Mouse (Mus musculus) cerebellum, adult 2 months (tissue): ENCODE data around the gene Tpst2. TPM values are rescaled to one million over a fixed set of nuclear protein-coding genes. Genes with fewer than 3 reads are reported as not detected.

Experiments used
- DNase-seq, 2 experiments: peaks; one replicate each; pipeline ENCODE4 v3.0.0; 2021
- H3K27ac ChIP-seq: fragments of 200-500 bp; 2 replicates; pipeline ENCODE4 v1.5.1; 2012; ENCODE audit warnings: low read length, control low read depth, inconsistent platforms; ENCODE audit not compliant: insufficient read depth
- H3K27me3 ChIP-seq: fragments of 200-500 bp; 2 replicates; pipeline ENCODE4 v1.6.1; 2012; ENCODE audit warnings: inconsistent platforms, mild to moderate bottlenecking, low read length, moderate library complexity; ENCODE audit not compliant: control insufficient read depth, insufficient read depth
- H3K4me1 ChIP-seq: fragments of 200-500 bp; 2 replicates; pipeline ENCODE4 v1.6.1; 2011; ENCODE audit warnings: low read length; ENCODE audit not compliant: control insufficient read depth, insufficient read depth
- H3K4me3 ChIP-seq: fragments of 200-500 bp; replicated peaks from 2 replicates; pipeline ENCODE3; 2011; ENCODE audit warnings: mild to moderate bottlenecking, low read depth, low read length, control low read depth; ENCODE audit not compliant: insufficient read depth
- CTCF ChIP-seq: fragments of 200-500 bp; IDR thresholded peaks from 2 replicates; pipeline ENCODE4 v1.5.1; 2011; ENCODE audit warnings: low read depth, mild to moderate bottlenecking, control low read depth, low read length, moderate library complexity, borderline replicate concordance; ENCODE audit not compliant: insufficient read depth
- POLR2A ChIP-seq: fragments of 200-500 bp; IDR thresholded peaks from 2 replicates; pipeline ENCODE4 v1.6.1; 2011; ENCODE audit warnings: low read length, control low read depth, borderline replicate concordance; ENCODE audit not compliant: insufficient read depth
- WGBS: fragments of 180-500 bp; shearing (Covaris S2); methylation state at CpG from one replicate; pipeline ENCODE4 v1.1.7; 2018; 5-methylcytosine and 5-hydroxymethylcytosine counted together
- polyA plus RNA-seq: library from polyadenylated mRNA; depleted of rRNA; stranded (reverse); fragments of >200 nt; gene quantifications from 2 replicates; pipeline ENCODE4 v1.2.3, GENCODE M21; 2012

Gene Tpst2
- polyA plus RNA-seq, 1 experiment = 30.3 TPM

DNA sequence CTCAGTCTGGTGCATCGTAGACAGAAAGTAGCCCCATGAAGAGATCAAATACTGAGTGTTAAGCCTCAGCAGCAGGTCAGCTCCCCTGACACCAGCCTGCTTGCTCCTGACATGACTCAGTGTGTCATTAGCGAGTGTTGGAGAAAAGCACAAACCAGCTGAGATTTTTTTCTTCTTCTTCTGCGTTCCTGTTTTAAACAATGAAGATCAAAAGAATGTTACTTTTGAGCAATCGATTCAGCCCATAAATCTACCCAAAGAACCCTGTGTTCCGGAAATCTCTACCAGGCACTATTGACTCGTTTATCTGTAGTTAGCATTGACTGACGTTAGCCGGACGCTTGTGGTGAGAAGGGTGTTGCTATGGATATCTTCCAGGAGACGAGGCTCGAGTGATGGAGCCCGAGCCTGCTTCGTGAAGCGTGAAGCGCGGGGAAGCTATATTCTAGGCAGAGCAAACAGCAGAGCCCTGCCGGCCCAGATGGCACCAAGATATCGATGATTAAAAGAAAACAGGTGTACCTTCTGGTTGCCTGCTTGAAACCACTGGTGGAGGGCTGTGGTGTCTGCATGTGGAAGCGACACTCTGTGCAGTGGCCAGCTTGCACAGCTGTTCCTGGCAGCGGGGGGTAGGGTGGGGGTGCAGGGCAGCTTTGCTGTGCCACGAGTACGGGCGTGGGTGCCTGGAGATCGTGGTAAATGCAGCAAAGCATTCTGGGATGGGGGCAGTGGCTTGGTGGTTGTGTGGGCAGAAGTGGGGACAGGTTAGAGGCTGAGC lies 5.5 kb upstream of the Tpst2 start:
- no peak overlapping the region for H3K4me3 ChIP-seq
- no peak overlapping the region for H3K27ac ChIP-seq
- DNase-seq = no peak
- H3K27me3 ChIP-seq = no peaks in the 10 kb centered on the region
- WGBS = 19% methylated on average over 24 of the region's 24 CpGs
- peaks cover 8% of the 10 kb centered on the region for H3K4me1 ChIP-seq
- no peak for TF ChIP-seq POLR2A
- no peak for TF ChIP-seq CTCF

DNA sequence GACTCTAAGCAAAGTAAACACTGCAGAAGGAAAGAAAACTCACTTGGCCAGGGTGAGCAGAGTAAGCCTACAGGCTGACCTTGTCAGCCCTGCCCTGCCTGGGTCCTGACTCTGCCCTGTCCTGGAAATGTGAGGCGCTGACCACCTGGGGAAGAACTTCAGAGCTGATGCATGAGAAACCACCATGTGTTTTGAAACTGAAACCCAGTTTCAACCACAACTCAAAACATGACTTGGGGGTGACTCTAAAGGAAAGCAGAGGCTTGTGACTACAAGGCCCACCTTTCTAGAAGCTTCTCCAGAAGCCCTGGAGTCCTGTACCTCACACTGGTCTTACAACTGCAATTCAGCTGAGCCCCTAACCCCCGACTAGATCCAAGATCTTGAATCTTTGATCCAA lies 3.6 kb upstream of the Tpst2 start:
- Histone ChIP-seq H3K4me3 (no peak overlapping the region), H3K4me1 (peaks cover 8% of the 10 kb centered on the region), H3K27me3 (no peaks in the 10 kb centered on the region), H3K27ac (no peak overlapping the region)
- WGBS = 82% methylated on average over 2 of the region's 2 CpGs
- DNase-seq = no peak
- TF ChIP-seq CTCF = no peak
- no peak for TF ChIP-seq POLR2A

DNA sequence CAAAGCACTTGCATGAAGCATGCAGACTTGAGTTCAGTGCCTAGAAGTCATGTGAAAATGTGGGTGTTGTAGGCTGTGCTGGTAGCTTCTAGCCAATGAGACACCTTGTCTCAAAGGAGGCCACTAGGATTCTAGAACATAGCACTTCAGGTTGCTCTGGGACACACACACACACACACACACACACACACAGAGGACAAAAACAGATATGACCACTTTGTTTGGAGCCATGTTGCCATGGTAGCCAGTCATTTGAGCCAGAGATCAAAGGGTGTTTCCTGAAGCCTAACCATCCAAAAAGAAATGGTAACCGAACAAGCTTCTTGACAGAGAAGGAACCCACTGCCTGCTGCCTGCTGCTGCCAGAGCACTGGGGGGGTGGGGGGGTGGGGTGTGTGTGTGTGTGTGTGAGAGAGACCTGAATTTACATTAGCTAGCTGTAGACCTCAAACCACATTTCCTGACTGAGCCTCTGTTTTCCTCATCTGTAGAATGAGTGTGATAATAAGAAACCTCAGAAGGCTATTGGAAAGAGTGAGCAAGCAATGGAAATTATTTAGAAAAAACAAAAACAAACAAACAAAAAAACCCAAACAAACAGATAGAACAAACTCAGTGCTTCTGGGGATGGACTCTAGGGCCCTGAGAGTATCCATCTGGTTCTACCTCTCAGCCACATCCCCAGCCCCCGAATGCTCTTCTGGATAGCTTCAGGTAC lies 2.6 kb upstream of the Tpst2 start:
- Histone ChIP-seq H3K27ac (no peak overlapping the region), H3K4me3 (no peak overlapping the region), H3K27me3 (no peaks in the 10 kb centered on the region), H3K4me1 (peaks cover 14% of the 10 kb centered on the region)
- WGBS = 59% methylated on average over 2 of the region's 2 CpGs
- TF ChIP-seq POLR2A (no peak), CTCF (no peak)
- no peak for DNase-seq

DNA sequence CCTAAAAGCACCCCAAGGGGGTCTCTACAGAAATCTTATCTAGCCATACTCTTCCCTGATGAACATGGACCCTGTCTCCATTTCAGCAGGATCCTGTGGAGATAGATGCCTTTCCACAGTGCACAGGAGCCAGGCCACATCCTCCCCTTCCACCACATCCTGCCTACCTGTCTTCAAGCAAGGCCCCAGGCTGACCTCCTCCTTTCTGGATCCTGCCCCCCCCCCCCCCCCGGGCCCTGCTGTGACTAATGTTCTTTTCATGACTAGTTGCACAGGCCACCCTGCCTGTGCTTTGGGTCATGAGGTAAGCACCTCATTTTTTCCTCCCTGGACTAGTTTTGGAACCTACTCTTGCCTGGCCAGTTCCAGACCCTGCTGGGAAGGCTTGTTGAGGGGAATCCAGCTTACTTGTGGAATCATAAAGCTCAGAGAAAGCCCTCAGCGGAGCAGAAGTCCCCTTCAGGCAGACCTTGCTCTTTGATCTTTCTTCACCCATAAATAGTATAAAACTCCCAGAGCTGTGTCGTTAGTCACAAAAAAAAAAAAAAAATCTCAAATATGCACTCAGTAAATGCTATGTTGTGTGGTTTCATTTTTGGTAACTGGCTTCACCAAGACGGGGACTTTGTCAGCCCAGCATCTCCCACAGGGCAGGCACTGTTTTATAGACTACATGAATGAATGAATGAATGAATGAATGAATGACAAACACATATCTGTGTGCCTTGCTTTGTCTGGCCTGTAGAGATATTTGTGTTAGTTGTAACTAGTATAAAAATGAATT lies 1.3 kb upstream of the Tpst2 start:
- no peak overlapping the region for H3K4me3 ChIP-seq
- 59% methylated on average over 4 of the region's 4 CpGs for WGBS
- TF ChIP-seq CTCF (no peak), POLR2A (no peak)
- H3K27me3 ChIP-seq = no peaks in the 10 kb centered on the region
- no peak for DNase-seq
- H3K27ac ChIP-seq = no peak overlapping the region
- H3K4me1 ChIP-seq = peaks cover 27% of the 10 kb centered on the region

DNA sequence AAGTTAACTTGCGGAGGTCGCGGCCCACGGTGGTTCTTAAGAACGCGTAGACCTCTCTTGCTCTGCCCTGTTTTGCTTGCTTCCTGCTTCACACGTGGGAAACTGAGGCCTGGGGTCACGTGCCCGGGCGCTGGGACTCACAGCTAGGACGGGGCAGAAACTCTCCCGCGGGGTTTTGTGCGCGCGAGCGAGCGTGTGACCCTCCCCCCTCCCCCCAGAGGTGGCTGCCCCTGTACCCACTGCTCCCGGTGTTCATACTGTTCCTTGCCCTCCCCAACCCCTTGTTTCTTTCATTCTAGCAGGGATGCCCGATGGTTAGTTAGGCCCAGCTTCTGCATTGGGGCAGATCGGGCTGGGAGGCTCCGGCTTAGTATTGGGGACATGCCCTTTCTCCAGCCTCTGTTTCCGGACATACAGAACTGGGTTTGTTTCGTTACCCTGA lies 437 bp downstream of the Tpst2 start:
- no peak for DNase-seq
- Histone ChIP-seq H3K4me3 (peak overlapping the region; percentile 84), H3K27me3 (no peaks in the 10 kb centered on the region), H3K27ac (peak overlapping the region; percentile 71), H3K4me1 (peaks cover 25% of the 10 kb centered on the region)
- TF ChIP-seq POLR2A (no peak), CTCF (peak; percentile 8; the same call in 1 of the 2 replicates)
- under 1% methylated on average over 24 of the region's 24 CpGs for WGBS

DNA sequence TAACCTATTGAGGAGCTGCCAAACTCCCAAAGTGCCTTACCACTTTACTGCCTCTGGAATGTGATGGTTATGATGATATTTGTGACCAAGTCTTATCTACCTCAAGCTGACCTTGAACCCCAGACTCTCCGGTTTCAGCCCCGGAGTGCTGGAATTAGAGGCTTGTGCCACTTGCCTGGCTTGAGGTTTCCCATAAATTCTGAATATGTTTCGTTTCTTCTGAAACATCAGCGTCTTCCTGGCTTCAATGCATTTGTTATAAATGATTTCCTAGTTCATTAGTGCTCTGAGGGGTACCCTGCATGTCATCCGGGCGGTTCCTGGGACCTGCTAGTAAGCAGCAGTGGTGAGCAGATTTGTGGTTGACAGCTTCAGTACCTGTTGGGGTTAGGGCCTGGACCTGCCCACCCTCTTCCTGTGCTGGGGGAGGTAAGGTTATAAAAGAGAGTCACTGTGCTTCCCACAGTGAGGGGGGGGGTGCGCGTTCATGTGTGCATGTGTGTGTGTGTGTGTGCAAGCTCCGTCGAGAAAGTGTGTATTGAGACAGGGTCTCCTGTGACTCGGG lies 1.5 kb downstream of the Tpst2 start:
- 91% methylated on average over 11 of the region's 11 CpGs for WGBS
- no peak overlapping the region for H3K4me3 ChIP-seq

More for the DNA sequence above, 1.5 kb downstream of the Tpst2 start:
- TF ChIP-seq POLR2A (no peak), CTCF (no peak)
- H3K4me1 ChIP-seq = peaks cover 33% of the 10 kb centered on the region
- H3K27me3 ChIP-seq = no peaks in the 10 kb centered on the region
- no peak for DNase-seq
- no peak overlapping the region for H3K27ac ChIP-seq
